Mouse (Mus musculus) midbrain, postnatal 0 days (tissue): ENCODE measurements around the gene Pcbp4. TPM values are rescaled to one million over a fixed set of nuclear protein-coding genes. Genes with fewer than 3 reads are reported as not detected.

ENCODE experiments used
- ATAC-seq: fragments of 200-750 bp; cut with Nextera tagmentation; 2 replicates; pipeline ENCODE4 v1.8.0; 2017; ENCODE audit warnings: moderate number of reproducible peaks, mild to moderate bottlenecking, moderate TSS enrichment, moderate library complexity; ENCODE audit not compliant: low FRiP score
- DNase-seq: peaks from one replicate; pipeline ENCODE4 v3.0.0-alpha.2; 2015; ENCODE audit warnings: low spot score
- H3K27ac ChIP-seq: fragments of 300-500 bp; sonication (generic); 2 replicates; pipeline ENCODE4 v1.5.1; 2014; ENCODE audit warnings: low read depth, mild to moderate bottlenecking, low read length, mixed read lengths
- H3K27me3 ChIP-seq: fragments of 300-500 bp; sonication (generic); 2 replicates; pipeline ENCODE4 v1.6.1; 2014; ENCODE audit warnings: low read length, control low read depth, mixed read lengths; ENCODE audit not compliant: insufficient read depth
- H3K36me3 ChIP-seq: fragments of 300-500 bp; sonication (generic); 2 replicates; pipeline ENCODE4 v1.6.1; 2014; ENCODE audit warnings: low read length, control low read depth, mixed read lengths; ENCODE audit not compliant: insufficient read depth
- H3K4me1 ChIP-seq: fragments of 300-500 bp; sonication (generic); 2 replicates; pipeline ENCODE4 v1.6.1; 2014; ENCODE audit warnings: mild to moderate bottlenecking, control low read depth, antibody characterized with exemption, low read length, mixed read lengths; ENCODE audit not compliant: insufficient read depth
- H3K4me2 ChIP-seq: fragments of 300-500 bp; sonication (generic); 2 replicates; pipeline ENCODE4 v1.6.1; 2014; ENCODE audit warnings: low read depth, mild to moderate bottlenecking, low read length, mixed read lengths; ENCODE audit not compliant: poor library complexity, severe bottlenecking
- H3K4me3 ChIP-seq: fragments of 300-500 bp; sonication (generic); 2 replicates; pipeline ENCODE4 v1.5.1; 2014; ENCODE audit warnings: low read depth, mild to moderate bottlenecking, low read length, moderate library complexity
- H3K9ac ChIP-seq: fragments of 300-500 bp; sonication (generic); replicated peaks from 2 replicates; pipeline ENCODE4 v1.6.1; 2014; ENCODE audit warnings: mild to moderate bottlenecking, low read length, moderate library complexity, mixed read lengths; ENCODE audit not compliant: poor library complexity, severe bottlenecking
- H3K9me3 ChIP-seq: fragments of 300-500 bp; sonication (generic); 2 replicates; pipeline ENCODE4 v1.6.1; 2016; ENCODE audit warnings: low read length, control low read depth
- CTCF ChIP-seq: IDR thresholded peaks from 2 replicates; pipeline ENCODE4 v1.5.1; 2016; ENCODE audit warnings: antibody characterized with exemption, mild to moderate bottlenecking
- WGBS: fragments of 180-500 bp; shearing (Covaris S2); extraction: QIAGEN DNeasy Blood & Tissue Kit; methylation state at CpG from one replicate; pipeline ENCODE4 v1.1.7; 2014; 5-methylcytosine and 5-hydroxymethylcytosine counted together
- polyA plus RNA-seq: library from polyadenylated mRNA; unstranded; fragments of >200 nt; fragmentation: Nextera tagmentation; extraction: Ambion mirVana; gene quantifications from 2 replicates; pipeline ENCODE4 v1.2.1, GENCODE M21; 2015
- total RNA-seq: library from RNA; depleted of rRNA; stranded (reverse); fragments of >200 nt; gene quantifications from 2 replicates; pipeline ENCODE4 v1.2.3, GENCODE M21; 2014

The Pcbp4 gene
- total and polyA plus RNA-seq, 2 experiments from 2014 or later = 242 to 543 TPM

- Histone ChIP-seq H3K4me2 (no peak overlapping the region), H3K27ac (no peak overlapping the region)
These were observed 4.8 kb downstream of the Pcbp4 start for GRCm38 (mm10) chr9:106457920-106458319.

GRCm38 (mm10) chr9:106459946-106460345 lies 6.9 kb downstream of the Pcbp4 start:
- 78% methylated on average over 15 of the region's 15 CpGs for WGBS

More at GRCm38 (mm10) chr9:106457920-106458319, 4.8 kb downstream of the Pcbp4 start:
- WGBS = 47% methylated on average over 5 of the region's 5 CpGs
- Histone ChIP-seq H3K4me1 (peaks cover 34% of the 10 kb centered on the region), H3K9me3 (no peaks in the 10 kb centered on the region), H3K36me3 (peaks cover 27% of the 10 kb centered on the region), H3K4me3 (no peak overlapping the region), H3K27me3 (no peaks in the 10 kb centered on the region), H3K9ac (no peak overlapping the region)
- DNase-seq (no peak), ATAC-seq (no peak)
- no peak for TF ChIP-seq CTCF

GRCm38 (mm10) chr9:106460401-106461025 lies 7.4 kb downstream of the Pcbp4 start:
- H3K27me3 ChIP-seq = no peaks in the 10 kb centered on the region
- TF ChIP-seq CTCF = no peak
- peaks cover 37% of the 10 kb centered on the region for H3K36me3 ChIP-seq
- ATAC-seq (no peak), DNase-seq (no peak)
- H3K4me2 ChIP-seq = no peak overlapping the region
- H3K4me3 ChIP-seq = no peak overlapping the region
- H3K9ac ChIP-seq = no peak overlapping the region
- H3K4me1 ChIP-seq = peaks cover 24% of the 10 kb centered on the region
- H3K9me3 ChIP-seq = no peaks in the 10 kb centered on the region
- H3K27ac ChIP-seq = no peak overlapping the region
- WGBS = 80% methylated on average over 18 of the region's 18 CpGs

More at GRCm38 (mm10) chr9:106459946-106460345, 6.9 kb downstream of the Pcbp4 start:
- Histone ChIP-seq H3K4me3 (no peak overlapping the region), H3K27me3 (no peaks in the 10 kb centered on the region), H3K4me1 (peaks cover 29% of the 10 kb centered on the region), H3K9me3 (no peaks in the 10 kb centered on the region), H3K36me3 (peaks cover 37% of the 10 kb centered on the region), H3K27ac (no peak overlapping the region), H3K4me2 (no peak overlapping the region), H3K9ac (no peak overlapping the region)
- DNase-seq (no peak), ATAC-seq (no peak)
- TF ChIP-seq CTCF = no peak

GRCm38 (mm10) chr9:106461026-106461415 lies 7.9 kb downstream of the Pcbp4 start:
- peaks cover 37% of the 10 kb centered on the region for H3K36me3 ChIP-seq
- ATAC-seq = no peak
- TF ChIP-seq CTCF = no peak
- H3K9me3 ChIP-seq = no peaks in the 10 kb centered on the region
- H3K4me1 ChIP-seq = peaks cover 19% of the 10 kb centered on the region
- H3K27me3 ChIP-seq = no peaks in the 10 kb centered on the region
- no peak overlapping the region for H3K9ac ChIP-seq
- H3K27ac ChIP-seq = no peak overlapping the region
- no peak overlapping the region for H3K4me3 ChIP-seq
- 92% methylated on average over 9 of the region's 9 CpGs for WGBS
- DNase-seq = no peak
- H3K4me2 ChIP-seq = no peak overlapping the region

GRCm38 (mm10) chr9:106461641-106462429 lies 8.7 kb downstream of the Pcbp4 start:
- no peak overlapping the region for H3K27ac ChIP-seq
- no peak for ATAC-seq
- 85% methylated on average over 13 of the region's 16 CpGs for WGBS
- no peaks in the 10 kb centered on the region for H3K27me3 ChIP-seq
- no peak overlapping the region for H3K4me3 ChIP-seq
- H3K4me2 ChIP-seq = no peak overlapping the region
- no peak overlapping the region for H3K9ac ChIP-seq
- H3K36me3 ChIP-seq = peaks cover 36% of the 10 kb centered on the region
- H3K9me3 ChIP-seq = no peaks in the 10 kb centered on the region
- no peak for DNase-seq
- no peak for TF ChIP-seq CTCF
- H3K4me1 ChIP-seq = peaks cover 11% of the 10 kb centered on the region

GRCm38 (mm10) chr9:106462430-106462800 lies 9.3 kb downstream of the Pcbp4 start:
- Histone ChIP-seq H3K9ac (no peak overlapping the region), H3K36me3 (peaks cover 33% of the 10 kb centered on the region), H3K4me3 (no peak overlapping the region), H3K27ac (no peak overlapping the region), H3K27me3 (no peaks in the 10 kb centered on the region), H3K4me2 (no peak overlapping the region), H3K4me1 (peaks cover 5% of the 10 kb centered on the region; the same call in 1 of the 2 replicates), H3K9me3 (no peaks in the 10 kb centered on the region)
- ATAC-seq (no peak), DNase-seq (no peak)
- no peak for TF ChIP-seq CTCF
- 91% methylated on average over 12 of the region's 12 CpGs for WGBS
